19 mouse cellular contexts compared by ENCODE assay signal in genomic region chr5:29951381-29952350, GRCm38 (mm10).
DNase-seq lines count a peak whose midpoint lies in the region; ATAC-seq lines count a peak whose summit lies in the region.
"Had no signal": no experiment of that assay in that cellular context is flagged by ENCODE, and none has a peak within 500 bp of the region (broad histone marks: within the 10 kb centered on the region; RNA-seq: fewer than 3 reads in every experiment).

No protein-coding gene starts in this region.

- intact Hi-C loops in gastrocnemius, postnatal 36 days (cut with DNase I), result loop anchor here (10.0 kb wide), 1 partner anchor 127 kb away; no protein-coding TSS in a partner anchor

- H3K4me3 ChIP-seq in intestine, embryonic 15.5 days (replicated peaks), result no peak overlapping the region
- H3K4me3 ChIP-seq: gastrocnemius, adult 2 months; limb, embryonic 13.5 days; megakaryocyte, embryonic 14.5 days; neural tube, embryonic 12.5 days had no signal

- no peak overlapping the region for H3K27ac ChIP-seq in intestine, embryonic 15.5 days
- H3K27ac ChIP-seq: gastrocnemius, adult 2 months; limb, embryonic 13.5 days; liver, embryonic 14.5 days; neural tube, embryonic 12.5 days had no signal

- no peaks in the 10 kb centered on the region for H3K9me3 ChIP-seq in intestine, embryonic 15.5 days
- H3K9me3 ChIP-seq: limb, embryonic 13.5 days; megakaryocyte, embryonic 14.5 days; neural tube, embryonic 12.5 days had no signal

- no peak overlapping the region for H3K4me2 ChIP-seq in intestine, embryonic 15.5 days (replicated peaks)
- H3K4me2 ChIP-seq: limb, embryonic 13.5 days; neural tube, embryonic 12.5 days had no signal

- WGBS in intestine, embryonic 15.5 days, result 65% methylated on average over 7 of the region's 7 CpGs

- peak; percentile 58 for DNase-seq in urinary bladder, postnatal 25 days (ENCODE audit: low spot score)
- DNase-seq in urinary bladder, postnatal 4 days (ENCODE audit: low spot score in 2 of 2), result no peak
- DNase-seq in embryo, embryonic 10.5 days (ENCODE audit: low spot score), result peak; percentile 12
- peak; percentile 37 for DNase-seq in gonadal fat pad, adult 2 months (ENCODE audit: low read depth)
- no peak for DNase-seq in layer of hippocampus, adult 9-11 months
- DNase-seq in gastrocnemius, postnatal 36 days, result no peak
- DNase-seq: adrenal gland, postnatal 10 days; cerebellum, adult 2 months; forebrain, postnatal 0 days; gastrocnemius, adult 2 months; lung, postnatal 10 days; right cerebral cortex, postnatal 14 days; thymus, postnatal 36 days had no signal

- H3K36me3 ChIP-seq in intestine, embryonic 15.5 days, result no peaks in the 10 kb centered on the region
- H3K36me3 ChIP-seq: limb, embryonic 13.5 days; neural tube, embryonic 12.5 days had no signal

- ATAC-seq in intestine, embryonic 15.5 days, result no peak
- ATAC-seq: CD4-positive, CD25-positive, alpha-beta regulatory T cell, adult 4 months; forebrain, postnatal 0 days had no signal

- no peaks in the 10 kb centered on the region for H3K27me3 ChIP-seq in intestine, embryonic 15.5 days (replicated peaks)
- H3K27me3 ChIP-seq: limb, embryonic 13.5 days; neural tube, embryonic 12.5 days had no signal

- no peaks in the 10 kb centered on the region for H3K4me1 ChIP-seq in intestine, embryonic 15.5 days (replicated peaks)
- H3K4me1 ChIP-seq: neural tube, embryonic 12.5 days had no signal

- H3K9ac ChIP-seq in intestine, embryonic 15.5 days, result no peak overlapping the region
- H3K9ac ChIP-seq: forebrain, postnatal 0 days; limb, embryonic 13.5 days; liver, embryonic 14.5 days; neural tube, embryonic 12.5 days had no signal

Comparison
In these comparisons a context has a peak if more than half of its experiments do, and no peak if none do; other contexts are left out.
1. DNase-seq: peak in urinary bladder, postnatal 25 days (single experiment), embryo, embryonic 10.5 days (single experiment) and gonadal fat pad, adult 2 months (single experiment); none in urinary bladder, postnatal 4 days (0 of 2), layer of hippocampus, adult 9-11 months (single experiment) and gastrocnemius, postnatal 36 days (0 of 2).